Mouse (Mus musculus) cerebellum, adult 2 months (tissue): Measurements from ENCODE around the gene Ppm1m.

ENCODE experiments used
- CTCF ChIP-seq: fragments of 200-500 bp; IDR thresholded peaks from 2 replicates; pipeline ENCODE4 v1.5.1; 2011; ENCODE audit warnings: low read depth, mild to moderate bottlenecking, control low read depth, low read length, moderate library complexity, borderline replicate concordance; ENCODE audit not compliant: insufficient read depth
- POLR2A ChIP-seq: fragments of 200-500 bp; IDR thresholded peaks from 2 replicates; pipeline ENCODE4 v1.6.1; 2011; ENCODE audit warnings: low read length, control low read depth, borderline replicate concordance; ENCODE audit not compliant: insufficient read depth

GRCm38 (mm10) chr9:106149399-106149754, 50.2 kb downstream of the Ppm1m start:
- no peak for TF ChIP-seq CTCF
- TF ChIP-seq POLR2A = no peak
